Mouse (Mus musculus): ENCODE data around the gene Fbxo6.

- TF ChIP-seq POLR2A (IDR thresholded peaks at IDR 0.05; ENCODE audit: insufficient read length, low read depth) = no peak
- no peak for TF ChIP-seq MAX (IDR thresholded peaks at IDR 0.05; ENCODE audit: low read depth)
- TF ChIP-seq POLR2AphosphoS2 (IDR thresholded peaks at IDR 0.05; ENCODE audit: insufficient read length, low read depth) = no peak
- TF ChIP-seq TCF12 (IDR thresholded peaks at IDR 0.05; ENCODE audit: insufficient read depth, poor library complexity, severe bottlenecking) = no peak
- no peak for TF ChIP-seq E2F4 (IDR thresholded peaks at IDR 0.05; ENCODE audit: insufficient read depth)
- no peak for TF ChIP-seq TCF3 (IDR thresholded peaks at IDR 0.05; ENCODE audit: insufficient read length, low read depth)
- TF ChIP-seq USF1 (IDR thresholded peaks at IDR 0.05; ENCODE audit: low read depth) = no peak
- peak in 1 of 3 experiments; percentile 44 for TF ChIP-seq MYOG (IDR thresholded peaks at IDR 0.05; ENCODE audit: control insufficient read depth in 1 of 3, insufficient read depth in 1 of 3, insufficient read length in 2 of 3, low read depth in 2 of 3)
- peak in 1 of 3 experiments; percentile 50 for TF ChIP-seq MYOD1 (IDR thresholded peaks at IDR 0.05; ENCODE audit: control insufficient read depth in 1 of 3, insufficient read length in 2 of 3, low read depth in 2 of 3)
- TF ChIP-seq CEBPB (IDR thresholded peaks at IDR 0.05; ENCODE audit: insufficient read depth, poor library complexity, severe bottlenecking) = no peak
These were observed 54.0 kb downstream of the Fbxo6 start for GRCm38 (mm10) chr4:148097936-148098335.

Data from myocyte (in vitro differentiated cells).